Mouse (Mus musculus): ENCODE measurements at regions not wholly inside any gene's neighbourhood (a gene's known extent, or its start where the extent isn't known, plus 50 kb on each side); places are given as distances from the start of the nearest gene placed in this dataset.

DNA sequence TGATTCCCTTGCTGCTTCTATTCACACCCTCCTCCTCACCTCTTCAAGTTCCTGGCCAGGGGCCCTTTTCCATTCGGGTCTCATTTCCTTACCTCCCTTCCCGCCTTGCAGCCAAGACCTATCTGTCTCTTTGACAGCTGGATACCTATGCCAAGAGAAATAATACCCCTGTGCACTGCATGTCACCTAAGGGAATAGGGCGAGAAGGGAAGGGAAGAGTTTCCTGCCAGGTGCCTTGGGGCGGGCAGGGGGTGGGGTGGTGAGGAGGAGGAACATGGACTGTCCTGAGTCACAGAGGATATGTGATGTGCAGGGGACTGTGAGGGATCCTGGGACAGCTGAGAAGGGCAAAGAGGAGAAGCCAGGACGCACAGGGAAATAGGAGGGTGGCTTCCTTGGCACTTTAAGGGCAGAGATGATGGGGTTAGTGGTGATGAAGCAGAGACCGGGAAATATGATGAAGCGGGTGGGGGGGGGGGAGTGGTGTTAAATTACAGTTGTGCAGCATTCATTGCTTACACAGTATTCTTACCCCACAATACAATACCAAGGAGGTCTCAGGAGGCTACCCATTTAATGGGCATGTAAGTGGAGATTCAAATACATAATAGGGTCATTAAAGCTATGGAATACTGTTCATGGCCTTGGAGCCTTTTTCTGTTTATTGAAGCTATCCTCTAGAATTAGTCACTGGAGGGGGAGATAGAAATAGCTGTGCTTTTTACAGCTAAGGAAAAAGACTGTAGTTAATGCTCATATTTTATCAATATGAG is 278.0 kb downstream of the 1500009L16Rik start:
- Histone ChIP-seq H3K4me1 (ENCODE audit: insufficient read depth) (no peaks in the 10 kb centered on the region), H3K36me3 (ENCODE audit: insufficient read depth) (no peaks in the 10 kb centered on the region), H3K4me2 (ENCODE audit: low read depth) (no peak overlapping the region), H3K27ac (ENCODE audit: low read depth, low read length) (no peak overlapping the region), H3K9me3 (ENCODE audit: low read length) (no peaks in the 10 kb centered on the region), H3K27me3 (ENCODE audit: insufficient read depth, low read length) (no peaks in the 10 kb centered on the region), H3K9ac (no peak overlapping the region), H3K4me3 (ENCODE audit: low read depth, low read length) (no peak overlapping the region)
- 79% methylated on average over 7 of the region's 7 CpGs for WGBS
- DNase-seq (no peak), ATAC-seq (no peak)
- no peak for TF ChIP-seq CTCF (IDR thresholded peaks at IDR 0.05; ENCODE audit: low read depth)

DNA sequence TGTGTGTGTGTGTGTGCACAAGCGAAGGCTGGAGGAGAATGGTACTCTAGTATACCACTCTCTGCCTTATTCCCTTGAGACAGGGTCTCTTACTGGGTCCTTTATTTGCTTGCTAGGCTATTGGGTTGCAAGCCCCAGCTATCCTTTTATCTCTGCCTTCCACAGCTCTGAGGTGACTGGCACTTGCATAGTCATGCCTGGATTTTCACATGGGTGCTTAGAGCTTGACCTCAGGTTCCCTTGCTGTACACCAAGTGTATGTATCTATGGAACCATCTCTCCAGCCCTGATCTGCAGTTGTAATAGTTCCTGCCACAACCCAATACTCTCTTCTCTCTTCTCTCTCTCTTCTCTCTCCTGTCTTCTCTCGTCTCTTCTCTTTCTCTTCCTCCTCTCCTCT is 280.1 kb downstream of the 1500009L16Rik start:
- Histone ChIP-seq H3K4me2 (ENCODE audit: low read depth) (no peak overlapping the region), H3K36me3 (ENCODE audit: insufficient read depth) (no peaks in the 10 kb centered on the region), H3K9ac (no peak overlapping the region), H3K9me3 (ENCODE audit: low read length) (no peaks in the 10 kb centered on the region), H3K4me3 (ENCODE audit: low read depth, low read length) (no peak overlapping the region), H3K27me3 (ENCODE audit: insufficient read depth, low read length) (no peaks in the 10 kb centered on the region), H3K27ac (ENCODE audit: low read depth, low read length) (no peak overlapping the region), H3K4me1 (ENCODE audit: insufficient read depth) (no peaks in the 10 kb centered on the region)
- 79% methylated on average over 2 of the region's 2 CpGs for WGBS
- no peak for TF ChIP-seq CTCF (IDR thresholded peaks at IDR 0.05; ENCODE audit: low read depth)
- no peak for ATAC-seq
- DNase-seq = no peak

DNA sequence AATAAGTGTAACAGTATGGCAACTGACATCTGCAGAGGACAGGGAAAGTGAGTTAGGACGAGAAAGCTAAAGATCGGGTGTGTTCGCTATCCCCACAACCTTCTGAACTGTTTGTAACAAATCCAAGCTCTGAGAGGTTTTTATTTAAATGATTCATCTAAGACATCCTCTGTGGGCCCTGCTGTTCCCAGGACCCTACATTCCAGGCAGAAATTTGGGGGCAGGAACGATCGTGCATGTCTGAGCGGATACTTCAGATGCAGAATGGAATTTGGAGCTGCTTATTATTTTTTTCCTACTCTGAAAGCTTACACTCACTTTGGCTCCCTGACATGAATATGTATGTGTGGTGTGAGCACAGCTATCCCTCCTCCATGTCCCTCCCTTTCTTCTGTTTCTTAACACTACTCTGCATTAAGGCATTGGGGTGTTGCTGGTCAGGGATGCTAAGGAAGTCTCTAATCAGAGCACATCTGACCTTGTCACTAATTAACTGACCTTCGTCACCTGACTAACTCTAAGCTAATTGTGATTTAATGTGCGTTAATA is 281.0 kb downstream of the 1500009L16Rik start:
- Histone ChIP-seq H3K9ac (no peak overlapping the region), H3K4me3 (ENCODE audit: low read depth, low read length) (no peak overlapping the region), H3K9me3 (ENCODE audit: low read length) (no peaks in the 10 kb centered on the region), H3K4me2 (ENCODE audit: low read depth) (no peak overlapping the region), H3K27ac (ENCODE audit: low read depth, low read length) (no peak overlapping the region), H3K36me3 (ENCODE audit: insufficient read depth) (no peaks in the 10 kb centered on the region), H3K4me1 (ENCODE audit: insufficient read depth) (no peaks in the 10 kb centered on the region), H3K27me3 (ENCODE audit: insufficient read depth, low read length) (no peaks in the 10 kb centered on the region)
- no peak for DNase-seq
- WGBS = 72% methylated on average over 8 of the region's 8 CpGs
- TF ChIP-seq CTCF (IDR thresholded peaks at IDR 0.05; ENCODE audit: low read depth) = no peak
- no peak for ATAC-seq

DNA sequence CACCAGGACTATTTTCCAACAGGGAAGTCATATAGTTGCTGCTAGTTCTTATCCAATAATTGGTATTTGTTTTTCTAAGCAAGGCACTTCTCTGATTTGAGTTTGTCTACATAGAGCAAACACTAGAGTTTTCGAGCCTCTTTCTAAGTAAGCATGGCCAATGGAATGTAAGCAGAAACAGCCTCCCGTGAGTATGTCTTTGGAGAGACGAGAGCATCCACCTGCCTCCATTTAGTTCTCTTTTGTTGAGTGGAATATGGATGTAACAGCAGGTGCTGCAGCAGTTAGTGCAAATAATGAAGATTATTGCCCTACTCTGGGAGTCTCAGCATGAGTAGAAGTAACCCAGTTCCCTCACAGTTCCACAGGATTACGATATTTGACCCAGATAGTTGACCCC is 286.3 kb downstream of the 1500009L16Rik start:
- DNase-seq (no peak), ATAC-seq (no peak)
- Histone ChIP-seq H3K27me3 (ENCODE audit: insufficient read depth, low read length) (no peaks in the 10 kb centered on the region), H3K36me3 (ENCODE audit: insufficient read depth) (no peaks in the 10 kb centered on the region), H3K4me1 (ENCODE audit: insufficient read depth) (no peaks in the 10 kb centered on the region), H3K4me3 (ENCODE audit: low read depth, low read length) (no peak overlapping the region), H3K9me3 (ENCODE audit: low read length) (no peaks in the 10 kb centered on the region), H3K9ac (no peak overlapping the region), H3K4me2 (ENCODE audit: low read depth) (no peak overlapping the region), H3K27ac (ENCODE audit: low read depth, low read length) (no peak overlapping the region)
- 82% methylated on average over 4 of the region's 4 CpGs for WGBS
- no peak for TF ChIP-seq CTCF (IDR thresholded peaks at IDR 0.05; ENCODE audit: low read depth)

DNA sequence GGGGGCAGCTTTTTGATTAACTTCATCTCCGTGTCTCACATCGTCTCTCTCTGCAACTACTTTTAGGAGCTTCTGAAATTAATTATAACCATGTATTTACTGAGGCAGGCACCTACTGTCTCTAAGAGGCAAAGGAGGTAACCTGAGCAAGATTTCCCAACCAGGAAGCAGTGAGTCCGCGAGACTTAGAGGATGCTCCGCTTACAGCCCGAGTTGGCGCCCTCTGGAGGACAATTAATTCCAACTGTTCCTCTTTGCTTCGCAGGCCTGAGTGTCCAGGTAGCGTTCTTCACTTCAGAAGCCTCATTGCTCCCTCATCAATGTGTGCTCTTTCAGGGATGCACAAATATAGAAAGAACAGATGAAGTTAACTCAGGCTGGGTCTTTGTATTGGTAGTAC is 296.7 kb downstream of the 1500009L16Rik start:
- Histone ChIP-seq H3K36me3 (ENCODE audit: insufficient read depth) (no peaks in the 10 kb centered on the region), H3K9me3 (ENCODE audit: low read length) (no peaks in the 10 kb centered on the region), H3K9ac (no peak overlapping the region), H3K4me3 (ENCODE audit: low read depth, low read length) (no peak overlapping the region), H3K4me1 (ENCODE audit: insufficient read depth) (no peaks in the 10 kb centered on the region), H3K27ac (ENCODE audit: low read depth, low read length) (no peak overlapping the region), H3K27me3 (ENCODE audit: insufficient read depth, low read length) (no peaks in the 10 kb centered on the region), H3K4me2 (ENCODE audit: low read depth) (no peak overlapping the region)
- TF ChIP-seq CTCF (IDR thresholded peaks at IDR 0.05; ENCODE audit: low read depth) = peak; percentile 75
- DNase-seq = peak; percentile 73
- peak; percentile 29; the same call in 1 of the 2 replicates for ATAC-seq
- WGBS = 15% methylated on average over 9 of the region's 9 CpGs

DNA sequence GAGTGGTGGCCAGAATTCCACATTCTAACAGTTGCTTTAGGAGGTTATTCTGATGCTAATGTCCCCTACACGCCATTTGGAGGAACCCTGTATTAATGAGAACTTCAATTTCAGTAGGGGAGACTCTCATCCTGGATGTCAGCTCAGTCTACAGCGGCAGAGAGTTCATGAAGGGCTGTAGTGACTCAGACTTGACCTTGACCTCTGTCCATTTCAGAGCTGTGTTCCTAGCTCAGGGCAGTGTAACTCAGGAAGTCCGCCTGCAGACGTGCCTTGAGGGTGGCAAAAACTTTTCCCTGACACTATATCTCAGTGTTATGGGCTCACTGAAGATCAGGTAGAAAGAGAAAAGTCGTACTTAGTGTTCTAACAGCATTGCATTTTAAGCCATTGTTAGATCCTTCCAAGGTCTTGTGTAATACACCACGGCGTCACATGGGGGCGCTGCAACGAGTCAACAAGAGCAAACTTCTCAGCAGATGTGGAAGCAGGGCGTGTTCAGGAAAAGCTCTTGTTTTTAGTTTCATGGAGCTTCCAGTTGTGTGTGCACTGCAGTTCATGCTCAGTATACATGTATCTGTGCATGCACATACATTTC is 297.5 kb downstream of the 1500009L16Rik start:
- Histone ChIP-seq H3K4me1 (ENCODE audit: insufficient read depth) (no peaks in the 10 kb centered on the region), H3K4me3 (ENCODE audit: low read depth, low read length) (no peak overlapping the region), H3K36me3 (ENCODE audit: insufficient read depth) (no peaks in the 10 kb centered on the region), H3K4me2 (ENCODE audit: low read depth) (no peak overlapping the region), H3K27ac (ENCODE audit: low read depth, low read length) (no peak overlapping the region), H3K9me3 (ENCODE audit: low read length) (no peaks in the 10 kb centered on the region), H3K27me3 (ENCODE audit: insufficient read depth, low read length) (no peaks in the 10 kb centered on the region), H3K9ac (no peak overlapping the region)
- 50% methylated on average over 10 of the region's 10 CpGs for WGBS
- peak; percentile 54 for TF ChIP-seq CTCF (IDR thresholded peaks at IDR 0.05; ENCODE audit: low read depth)
- ATAC-seq = no peak
- DNase-seq = peak; percentile 39

All from forebrain, postnatal 0 days (tissue).